Mouse (Mus musculus): Measurements from ENCODE around the gene Ppil6.

Ppil6 gene

DNA sequence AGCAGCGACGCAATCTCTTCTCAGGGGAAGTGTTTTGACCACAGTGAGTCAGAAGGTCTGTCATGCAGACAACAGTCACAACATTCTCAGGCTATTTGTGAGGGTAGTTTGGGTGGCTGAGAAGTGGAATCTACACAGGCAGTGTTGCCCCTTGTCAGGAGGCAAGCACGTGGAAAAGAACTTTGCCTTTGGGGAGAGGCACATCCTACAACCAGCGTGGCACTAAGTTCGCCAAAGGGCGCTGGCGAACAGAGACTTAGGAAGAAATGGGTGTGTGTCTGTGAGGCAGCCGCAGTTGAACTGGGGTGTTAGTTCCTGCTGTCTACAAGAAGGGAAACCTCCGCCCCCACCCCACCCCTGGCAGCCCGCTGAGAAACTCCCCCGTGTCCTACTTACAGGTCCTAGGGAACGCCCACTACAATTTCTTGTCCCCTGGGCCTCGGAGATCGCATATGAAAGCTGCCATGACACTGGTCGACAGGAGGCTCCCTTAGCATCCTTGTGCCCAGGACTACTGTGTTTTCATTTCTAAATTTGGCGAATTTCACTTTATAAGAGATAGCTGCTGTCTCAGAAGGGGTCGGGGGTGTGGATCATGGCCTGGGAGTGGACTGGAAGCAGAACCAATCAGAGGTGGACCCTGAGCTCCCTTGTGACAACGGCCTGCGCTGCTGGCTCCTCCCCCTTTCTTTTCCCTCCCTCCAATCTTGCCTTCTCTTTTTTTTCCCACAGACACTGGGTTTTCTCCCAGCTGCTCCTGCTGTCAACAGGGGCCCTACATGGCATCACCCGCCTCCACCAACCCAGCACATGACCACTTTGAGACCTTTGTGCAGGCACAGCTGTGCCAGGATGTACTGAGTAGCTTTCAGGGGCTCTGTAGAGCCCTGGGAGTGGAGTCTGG lies 12.7 kb upstream of the Ppil6 start:
- DNase-seq (ENCODE audit: low spot score in 2 of 2), result peak; percentile 50 to 62

DNA sequence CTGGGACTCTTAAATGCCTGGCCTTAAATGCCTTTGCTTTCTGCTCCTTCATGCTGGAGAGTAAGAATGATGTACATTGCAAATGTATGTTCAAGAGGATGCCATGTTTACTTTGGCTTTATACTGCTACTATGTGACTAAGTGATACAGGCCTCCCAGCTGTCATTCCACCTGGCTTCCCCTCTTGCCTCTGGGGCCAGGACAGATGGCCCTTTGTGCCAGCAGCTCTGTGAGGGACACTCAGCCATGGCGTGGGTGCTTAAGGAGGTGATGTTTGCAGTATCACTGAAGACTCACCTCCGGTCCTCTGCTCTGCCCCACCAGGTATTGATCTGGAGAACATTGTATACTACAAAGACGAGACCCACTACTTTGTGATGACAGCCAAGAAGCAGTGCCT lies 10.3 kb upstream of the Ppil6 start:
- DNase-seq (ENCODE audit: low spot score in 2 of 2), result no peak

DNA sequence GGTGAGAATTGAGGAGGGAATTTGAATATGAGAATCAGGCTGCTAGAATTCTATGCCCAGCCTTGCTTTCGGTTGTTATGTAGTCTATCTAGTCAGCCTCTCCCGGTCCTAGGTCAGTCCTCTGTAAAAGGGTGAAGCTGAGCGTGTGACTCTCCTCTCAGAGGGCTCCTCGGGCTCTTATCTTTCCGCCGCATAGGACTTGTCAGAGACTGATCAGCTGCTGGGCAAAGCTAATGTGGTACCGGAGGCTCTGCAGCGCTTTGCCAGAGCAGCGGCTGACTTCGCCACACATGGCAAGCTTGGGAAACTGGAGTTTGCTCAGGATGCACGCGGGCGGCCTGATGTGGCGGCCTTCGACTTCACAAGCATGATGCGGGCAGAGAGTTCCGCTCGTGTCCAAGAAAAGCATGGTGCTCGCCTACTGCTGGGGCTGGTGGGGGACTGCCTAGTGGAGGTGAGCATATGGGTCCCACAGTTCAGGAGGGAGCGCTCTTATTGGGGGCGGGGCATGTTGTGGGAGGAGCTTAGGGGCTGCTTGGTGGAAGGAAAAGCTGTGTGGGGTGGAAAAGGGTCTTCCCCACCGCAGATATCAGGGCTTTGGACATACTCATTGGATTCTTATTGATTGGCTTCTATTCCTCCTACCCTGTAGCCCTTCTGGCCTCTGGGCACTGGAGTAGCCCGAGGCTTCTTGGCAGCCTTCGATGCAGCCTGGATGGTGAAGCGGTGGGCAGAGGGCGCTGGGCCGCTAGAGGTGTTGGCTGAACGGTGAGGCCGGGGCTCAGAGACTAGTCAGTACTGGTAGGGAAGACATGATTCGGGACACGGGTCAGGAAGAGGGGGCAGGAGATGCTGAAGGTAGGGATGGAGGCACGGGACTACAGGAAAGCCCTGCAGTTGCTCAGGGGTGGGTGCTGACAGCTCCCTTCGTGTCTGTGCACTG lies 9.0 kb upstream of the Ppil6 start:
- DNase-seq (ENCODE audit: low spot score in 2 of 2), result no peak

- DNase-seq (ENCODE audit: low spot score in 2 of 2), result no peak
Measured at GRCm38 (mm10) chr10:41482446-41482845, 7.8 kb upstream of the Ppil6 start.

GRCm38 (mm10) chr10:41485778-41486177 lies 4.5 kb upstream of the Ppil6 start:
- no peak for DNase-seq (ENCODE audit: low spot score in 2 of 2)

DNA sequence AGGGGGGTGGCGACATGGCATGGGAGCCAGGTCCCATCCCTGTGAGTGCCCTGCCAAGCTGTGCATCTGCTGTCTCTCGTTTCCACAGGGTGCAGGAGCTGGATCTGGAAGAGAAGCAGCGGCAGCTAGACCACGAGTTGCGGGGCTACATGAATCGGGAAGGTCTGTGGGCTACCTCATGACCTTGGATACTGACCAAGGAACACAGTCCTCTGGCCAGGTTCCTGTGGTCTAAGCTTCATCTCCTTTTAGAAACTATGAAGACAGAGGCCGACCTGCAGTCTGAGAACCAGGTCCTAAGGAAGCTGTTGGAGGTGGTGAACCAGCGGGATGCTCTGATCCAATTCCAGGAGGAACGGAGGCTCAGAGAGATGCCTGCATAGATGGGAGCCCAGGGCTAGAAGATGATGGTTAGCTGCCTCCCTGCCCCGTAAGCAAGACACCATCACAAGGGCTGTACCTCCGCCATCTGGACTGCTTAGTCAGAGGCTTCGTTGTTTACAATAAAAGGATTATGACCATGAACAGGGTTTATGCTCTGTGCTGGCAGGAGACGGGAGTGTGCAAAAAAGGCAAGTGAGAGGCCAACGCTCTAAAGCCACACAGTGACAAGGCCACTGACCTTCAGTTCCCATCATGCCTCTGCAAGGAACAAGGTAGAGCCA lies 3.6 kb upstream of the Ppil6 start:
- no peak for DNase-seq (ENCODE audit: low spot score in 2 of 2)

DNA sequence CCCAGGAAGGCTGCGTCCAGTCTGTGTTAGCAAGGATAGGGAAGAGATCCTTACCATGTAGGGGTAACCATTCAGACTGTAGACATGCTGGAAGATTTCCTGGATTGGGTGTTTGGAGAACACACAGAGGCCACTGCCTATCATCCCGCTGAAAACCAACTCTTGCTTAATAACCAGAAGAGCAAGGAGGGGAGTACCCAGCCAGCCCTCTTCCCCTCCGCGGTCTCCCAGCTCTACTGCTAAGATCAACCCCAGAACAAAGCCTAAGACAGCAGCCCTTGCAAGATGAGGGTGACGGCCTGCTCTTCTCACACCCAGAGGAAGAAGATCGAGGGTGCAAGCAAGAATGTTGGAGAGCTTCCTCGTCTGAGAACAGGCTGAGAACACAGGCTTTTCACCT lies 1.4 kb upstream of the Ppil6 start:
- no peak for DNase-seq (ENCODE audit: low spot score in 2 of 2)

DNA sequence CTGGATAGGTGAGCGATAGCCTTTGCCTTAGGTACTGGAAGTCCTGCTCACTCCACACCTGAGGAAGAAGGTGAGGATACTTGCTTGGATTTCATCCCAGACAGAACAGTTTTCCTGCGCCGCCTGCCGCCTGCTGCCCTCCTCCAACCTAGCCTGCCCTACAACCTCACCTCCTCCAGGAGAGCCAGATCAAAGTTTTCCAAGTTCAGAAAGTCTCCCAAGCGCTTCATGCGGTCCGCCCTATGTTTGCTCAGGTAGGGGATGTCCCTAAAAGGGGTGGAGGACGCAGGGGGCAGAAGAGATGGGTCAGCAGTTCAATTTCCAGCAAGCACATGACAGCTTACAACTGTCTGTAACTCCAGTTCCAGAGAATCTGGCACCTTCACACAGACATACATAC lies 945 bp upstream of the Ppil6 start:
- no peak for DNase-seq (ENCODE audit: low spot score in 2 of 2)

GRCm38 (mm10) chr10:41490518-41490873 lies 257 bp downstream of the Ppil6 start:
- DNase-seq (ENCODE audit: low spot score in 2 of 2), result no peak

- peak in 1 of 2 experiments; percentile 47 for DNase-seq (ENCODE audit: low spot score in 2 of 2)
Measured at GRCm38 (mm10) chr10:41491111-41491510, 872 bp downstream of the Ppil6 start.

- DNase-seq (ENCODE audit: low spot score in 2 of 2), result no peak
Measured at GRCm38 (mm10) chr10:41500941-41501340, 10.7 kb downstream of the Ppil6 start.

GRCm38 (mm10) chr10:41504996-41505395 lies 14.8 kb downstream of the Ppil6 start:
- DNase-seq (ENCODE audit: low spot score in 2 of 2), result no peak

GRCm38 (mm10) chr10:41505446-41505845 lies 15.2 kb downstream of the Ppil6 start:
- peak in 1 of 2 experiments; percentile 58 for DNase-seq (ENCODE audit: low spot score in 2 of 2)

GRCm38 (mm10) chr10:41509160-41509559 lies 18.9 kb downstream of the Ppil6 start:
- DNase-seq (ENCODE audit: low spot score in 2 of 2), result no peak

- DNase-seq (ENCODE audit: low spot score in 2 of 2), result no peak
Measured at GRCm38 (mm10) chr10:41514301-41514700, 24.1 kb downstream of the Ppil6 start.

DNA sequence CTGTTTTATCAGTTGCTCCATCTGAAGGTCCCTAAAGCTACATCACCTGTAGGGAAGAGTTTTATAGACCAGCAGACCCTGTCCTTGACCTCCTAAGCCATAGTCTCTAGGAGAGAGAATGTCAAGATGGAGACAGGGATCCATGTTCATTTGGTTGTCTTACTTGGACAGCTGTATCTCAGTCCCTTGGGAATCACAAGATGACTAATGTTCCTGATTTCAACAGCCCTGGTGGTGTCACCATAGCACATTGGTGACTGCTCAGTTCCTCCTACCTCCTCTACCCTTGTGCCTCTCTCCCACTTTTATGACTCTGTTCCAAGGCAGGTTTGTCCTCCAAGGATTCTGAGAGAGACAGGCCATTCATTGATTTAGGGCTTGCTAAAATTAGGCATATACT lies 24.7 kb downstream of the Ppil6 start:
- DNase-seq (ENCODE audit: low spot score in 2 of 2), result no peak

- peak; percentile 75 for DNase-seq (ENCODE audit: low spot score in 2 of 2)
Measured at GRCm38 (mm10) chr10:41518508-41518980, 28.3 kb downstream of the Ppil6 start.

GRCm38 (mm10) chr10:41518981-41519618 lies 28.9 kb downstream of the Ppil6 start, which contains the start of gene Cd164:
TSS of gene Cd164 (plus strand) at chr10:41519414.
- DNase-seq (ENCODE audit: low spot score in 2 of 2), result peak; percentile 85 to 89

DNA sequence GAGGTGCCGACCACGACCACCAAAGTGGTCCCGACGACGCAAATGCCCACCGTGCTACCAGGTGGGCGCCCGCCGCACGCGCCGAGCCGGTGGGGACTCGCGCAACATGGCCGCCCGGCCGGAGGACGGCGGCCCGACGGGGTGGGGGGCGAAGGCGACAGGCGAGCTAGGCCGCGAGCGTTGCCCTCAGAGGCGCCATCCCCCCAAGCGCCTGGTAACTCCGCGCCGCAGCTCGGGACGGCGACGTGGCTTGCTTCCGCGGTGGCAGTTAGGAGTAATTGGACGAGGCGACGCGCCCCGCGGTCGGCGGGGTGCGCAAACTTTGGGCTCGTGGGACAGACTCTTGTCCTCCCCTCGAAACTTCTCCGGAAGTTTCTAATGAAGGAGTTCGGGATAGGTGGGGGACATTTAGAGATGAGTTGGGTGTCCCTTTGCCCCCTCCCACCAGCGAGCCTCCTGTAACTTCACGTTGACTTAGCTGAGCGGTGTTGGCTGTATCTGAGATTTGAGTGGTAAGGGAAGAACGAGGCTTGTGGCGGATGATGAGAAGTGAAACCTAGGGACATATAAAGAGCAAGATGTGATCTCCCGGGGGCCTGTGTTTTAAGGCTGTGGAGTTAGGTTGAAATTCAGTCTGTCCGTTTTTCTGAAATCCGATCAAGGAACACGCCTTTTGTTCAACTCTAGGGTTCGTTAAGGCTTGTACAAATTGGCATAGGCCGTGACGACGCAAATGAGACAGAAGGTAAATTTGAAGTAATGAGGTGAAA lies 29.6 kb downstream of the Ppil6 start:
- DNase-seq (ENCODE audit: low spot score in 2 of 2), result peak; percentile 48 to 50

DNA sequence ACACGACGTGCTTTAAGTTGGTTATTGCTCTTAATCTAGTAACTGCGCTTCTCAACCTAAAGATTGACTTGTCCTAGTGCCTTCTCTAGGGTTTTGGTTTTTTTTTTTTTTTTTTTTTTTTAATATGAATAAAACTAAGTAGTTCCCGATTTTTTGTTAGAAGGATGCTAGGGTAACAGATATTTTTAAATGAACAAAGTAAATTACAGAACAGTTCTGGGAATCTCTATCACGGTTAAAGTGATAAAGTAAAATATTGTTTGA lies 30.1 kb downstream of the Ppil6 start:
- DNase-seq (ENCODE audit: low spot score in 2 of 2), result no peak

GRCm38 (mm10) chr10:41523386-41523785 lies 33.1 kb downstream of the Ppil6 start:
- DNase-seq (ENCODE audit: low spot score in 2 of 2), result no peak

Data from urinary bladder, postnatal 36 days (tissue).